Mouse (Mus musculus) layer of hippocampus, adult 8-10 months (tissue): ENCODE measurements around the gene Rin1. TPM values are rescaled to one million over a fixed set of nuclear protein-coding genes. Genes with fewer than 3 reads are reported as not detected.
A peak's percentile ranks its signal among the peaks of the same experiment; 100 is the strongest.
"Not testable (repeated sequence)": the region's sequence is repeated elsewhere in the genome, so short reads cannot be mapped to it uniquely, and the experiment has no call there.

ENCODE experiments used
- DNase-seq, 2 experiments: peaks; one replicate each; pipeline ENCODE4 v3.0.0; 2022; ENCODE audit warnings: low spot score in 2 of 2
- total RNA-seq, 4 experiments: library from RNA; stranded (reverse); gene quantifications; 2 replicates each; pipeline ENCODE4 v1.2.4; 2022

Gene Rin1
- total RNA-seq, result 100 to 1,000 TPM in 1 of 4 experiments, 10 to 100 TPM in 3; 89.3 to 115 (median 96.8) TPM

DNA sequence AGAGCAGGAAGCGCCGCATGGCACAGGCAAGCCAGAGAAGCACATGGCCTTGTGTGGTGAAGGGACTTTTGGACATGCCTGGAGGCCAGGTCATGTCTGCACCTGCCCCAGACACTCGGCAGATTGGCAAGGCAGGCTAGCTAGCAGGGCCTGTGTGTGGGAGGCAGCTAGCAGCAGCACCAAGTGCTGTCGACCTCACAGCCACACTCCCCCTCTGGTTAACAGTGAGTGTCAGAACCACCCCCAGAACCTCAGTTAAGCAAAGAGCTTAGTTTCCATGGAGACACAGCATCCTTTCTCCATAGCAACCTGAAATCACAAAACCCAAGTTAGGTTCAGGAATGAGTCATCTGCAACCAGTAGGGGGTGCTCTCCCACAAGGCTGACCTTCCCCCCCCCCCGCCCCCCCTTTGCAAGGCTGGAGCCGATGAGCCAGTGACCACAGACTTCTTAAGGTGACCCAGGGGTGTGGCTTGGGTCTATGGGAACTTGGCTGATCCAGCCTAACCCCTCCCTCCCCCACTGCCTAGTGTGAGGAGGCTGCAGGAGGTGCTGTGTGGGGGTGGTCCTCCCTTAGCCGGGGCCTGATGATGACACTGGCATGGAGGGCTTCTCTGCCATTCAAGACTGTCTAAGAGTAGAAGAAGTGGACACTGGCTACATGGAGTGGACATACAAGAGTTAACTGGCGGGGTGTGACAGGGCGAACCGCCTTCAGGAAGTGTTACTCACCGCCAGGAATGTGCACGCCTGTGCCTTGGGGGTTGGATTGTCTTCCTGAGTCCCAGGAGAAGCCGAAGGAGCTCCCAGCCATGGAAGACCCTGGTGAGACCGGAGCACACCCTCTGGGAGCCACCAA is at the start of gene Rin1:
Rin1 (plus strand) TSS at position 435 of the 859 bp plus-strand sequence.
- peak; percentile 73 to 82 for DNase-seq

DNA sequence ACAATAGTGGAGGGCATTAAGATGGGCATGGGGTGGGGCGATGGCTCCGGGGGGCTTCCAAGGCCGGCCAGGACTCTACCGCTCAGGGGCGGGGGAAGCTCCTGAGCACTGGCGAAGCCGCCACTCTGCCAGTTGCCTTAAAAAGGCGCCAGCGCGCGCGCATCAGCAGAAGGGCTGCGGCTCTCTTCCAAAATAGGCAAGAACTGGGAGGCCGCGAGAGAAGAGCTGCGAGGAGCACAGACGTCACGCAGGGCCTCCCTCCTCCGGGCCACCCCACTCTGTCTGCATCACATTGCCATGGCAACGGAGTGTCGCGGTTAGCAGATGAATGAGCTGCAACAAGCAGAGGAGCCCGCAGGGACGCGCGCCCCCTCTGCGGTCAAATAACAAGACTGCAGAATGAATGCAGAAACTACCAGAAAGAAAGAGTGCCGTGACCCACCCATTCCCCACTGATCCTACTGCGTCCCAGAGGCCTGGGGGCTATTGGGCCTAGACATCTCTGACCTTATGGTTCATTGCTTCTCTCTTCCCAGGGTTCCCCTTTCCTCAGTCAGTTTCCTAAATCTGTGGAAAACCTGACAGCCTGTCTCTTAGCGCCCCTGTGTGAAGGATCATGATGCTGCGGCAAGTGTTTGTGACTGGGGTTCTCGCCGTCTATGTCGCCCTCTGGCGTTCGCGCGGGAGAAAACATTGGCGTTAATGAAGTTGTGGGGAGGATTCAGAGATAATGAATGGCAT is 48.4 kb upstream of the Rin1 start:
- DNase-seq, result peak; percentile 94 to 97

GRCm38 (mm10) chr19:5003644-5004043 is 46.6 kb upstream of the Rin1 start:
- DNase-seq, result not testable (repeated sequence)

DNA sequence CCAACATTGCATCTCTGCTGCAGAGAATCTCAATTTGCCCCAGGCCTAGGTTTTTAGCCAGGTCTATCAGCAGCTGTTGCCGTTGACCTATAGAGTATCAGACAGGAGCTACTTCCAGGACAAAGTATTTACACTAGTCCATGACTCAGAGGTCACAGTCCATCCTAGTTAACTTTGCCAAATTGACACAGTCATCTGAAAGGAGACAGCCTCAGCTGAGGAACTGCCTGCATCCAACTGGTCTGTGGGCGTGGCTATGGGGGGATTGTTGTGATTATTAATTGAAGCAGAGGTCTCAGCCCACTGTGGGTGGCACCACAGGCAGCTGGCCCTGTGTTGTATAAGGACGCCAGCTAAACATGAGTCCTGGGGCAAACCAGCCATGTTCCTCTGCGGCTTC is 45.4 kb upstream of the Rin1 start:
- no peak for DNase-seq

DNA sequence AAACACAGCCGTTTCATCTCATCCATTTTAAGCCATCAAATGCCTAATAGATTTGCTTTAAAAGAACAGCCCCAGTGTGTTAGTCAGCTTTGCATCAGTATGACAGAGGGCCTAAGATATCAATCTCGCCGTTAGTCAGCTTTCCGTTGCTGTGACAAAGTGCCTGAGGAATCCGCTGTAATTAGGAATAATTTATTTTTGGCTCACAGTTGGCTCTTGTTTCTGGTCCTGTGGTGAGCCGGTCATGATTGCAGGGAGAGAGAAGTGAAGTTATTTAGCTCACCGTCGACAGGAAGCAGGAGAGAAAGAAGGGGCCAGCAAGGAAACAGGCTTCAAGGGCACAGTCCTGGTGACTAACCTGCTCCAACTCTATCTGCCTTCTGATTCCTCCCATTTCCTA is 37.1 kb upstream of the Rin1 start:
- DNase-seq, result no peak

DNA sequence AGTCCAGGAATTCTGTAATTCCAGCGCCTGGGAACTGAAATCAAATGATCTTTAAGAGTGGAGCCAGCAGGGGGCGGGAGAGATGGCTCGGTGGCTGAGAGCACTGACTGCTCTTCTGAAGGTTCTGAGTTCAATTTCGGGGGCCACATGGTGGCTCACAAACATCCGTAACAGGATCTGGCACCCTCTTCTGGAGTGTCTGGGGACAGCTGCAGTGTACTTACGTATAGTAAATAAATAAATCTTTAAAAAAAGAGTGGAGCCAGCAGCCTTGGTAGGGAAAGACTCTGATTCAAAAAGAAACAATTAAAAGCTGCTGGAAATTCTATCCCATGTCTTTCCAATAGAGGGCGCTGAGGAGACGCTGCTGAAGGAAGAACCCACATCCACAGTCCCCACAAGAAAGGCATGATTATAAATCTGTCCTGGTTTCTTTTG is 35.3 kb upstream of the Rin1 start:
- no peak for DNase-seq

DNA sequence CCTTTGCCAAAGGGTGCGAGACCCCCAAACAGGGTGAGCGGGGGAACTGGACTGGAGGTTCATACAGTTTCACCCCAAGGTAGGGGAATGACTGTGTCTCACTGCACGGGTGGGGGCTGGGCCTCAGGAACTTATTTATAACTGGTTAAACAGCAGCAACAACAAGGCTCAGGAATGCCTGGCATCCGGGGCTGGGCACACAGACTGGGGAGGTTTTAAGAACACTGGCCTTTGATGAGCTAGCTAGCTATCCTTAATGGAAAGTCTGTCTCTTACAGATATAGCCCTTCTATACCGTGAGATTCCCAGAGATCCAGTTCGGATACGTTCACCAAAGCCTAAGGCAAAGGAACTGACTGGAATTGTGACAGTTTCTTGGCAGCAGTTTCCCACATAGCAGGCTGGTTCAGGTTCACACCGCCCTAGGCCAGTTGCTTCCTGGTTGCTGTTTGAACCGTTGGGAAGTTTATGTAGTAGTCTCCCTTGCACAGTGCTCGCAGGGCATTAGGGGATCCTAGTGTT is 34.0 kb upstream of the Rin1 start:
- no peak for DNase-seq

GRCm38 (mm10) chr19:5016782-5017181 is 33.5 kb upstream of the Rin1 start:
- DNase-seq, result no peak

- no peak for DNase-seq
These were observed 32.7 kb upstream of the Rin1 start for GRCm38 (mm10) chr19:5017611-5018010.

GRCm38 (mm10) chr19:5018191-5018590 is 32.1 kb upstream of the Rin1 start:
- no peak for DNase-seq

- DNase-seq, result no peak
These were observed 28.9 kb upstream of the Rin1 start for GRCm38 (mm10) chr19:5021416-5021815.

GRCm38 (mm10) chr19:5023621-5024479 is 26.4 kb upstream of the Rin1 start, which contains the start of gene Slc29a2:
Gene Slc29a2 (plus strand): TSS chr19:5023860.
- DNase-seq, result peak; percentile 84 to 86

GRCm38 (mm10) chr19:5026111-5026510 is 24.2 kb upstream of the Rin1 start:
- DNase-seq, result no peak

DNA sequence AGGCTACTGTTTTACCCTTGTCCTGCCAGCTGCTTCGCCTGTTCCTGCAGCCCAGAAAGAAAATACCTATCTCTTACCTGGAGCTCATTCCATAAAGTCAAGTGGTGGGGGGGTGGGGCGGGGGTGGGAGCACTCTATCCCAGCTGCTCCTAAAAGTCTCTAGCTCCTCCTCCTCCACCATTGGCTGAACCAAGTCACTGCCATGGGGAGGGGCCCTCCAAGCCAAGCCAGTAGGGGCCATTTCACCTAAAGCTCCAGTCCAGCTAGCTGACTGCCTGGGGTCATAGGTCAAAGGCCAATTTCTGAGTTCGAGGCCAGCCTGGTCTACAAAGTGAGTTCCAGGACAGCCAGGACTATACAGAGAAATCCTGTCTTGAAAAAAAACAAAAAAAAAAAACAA is 17.6 kb upstream of the Rin1 start:
- no peak for DNase-seq

DNA sequence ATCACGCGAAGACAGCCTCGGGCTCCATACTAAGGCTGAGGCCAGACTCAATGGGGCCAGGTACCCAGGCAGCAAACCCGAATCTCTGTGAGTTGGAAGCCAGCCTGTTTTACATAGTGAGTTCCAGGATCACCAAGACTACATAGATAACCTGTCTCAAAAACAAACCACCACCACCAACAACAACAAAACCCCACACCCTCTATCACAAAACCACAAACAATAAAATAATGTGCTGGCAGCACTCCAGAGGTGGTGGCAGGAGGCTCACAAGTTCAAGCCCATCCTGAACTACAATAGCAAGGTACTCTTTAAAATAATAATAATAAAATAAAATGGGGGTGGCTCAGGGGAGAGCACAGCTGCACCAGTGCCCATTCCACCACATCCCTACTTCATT is 13.7 kb upstream of the Rin1 start:
- no peak for DNase-seq

GRCm38 (mm10) chr19:5037678-5038571 is 12.4 kb upstream of the Rin1 start:
- peak; percentile 78 to 87 for DNase-seq

DNA sequence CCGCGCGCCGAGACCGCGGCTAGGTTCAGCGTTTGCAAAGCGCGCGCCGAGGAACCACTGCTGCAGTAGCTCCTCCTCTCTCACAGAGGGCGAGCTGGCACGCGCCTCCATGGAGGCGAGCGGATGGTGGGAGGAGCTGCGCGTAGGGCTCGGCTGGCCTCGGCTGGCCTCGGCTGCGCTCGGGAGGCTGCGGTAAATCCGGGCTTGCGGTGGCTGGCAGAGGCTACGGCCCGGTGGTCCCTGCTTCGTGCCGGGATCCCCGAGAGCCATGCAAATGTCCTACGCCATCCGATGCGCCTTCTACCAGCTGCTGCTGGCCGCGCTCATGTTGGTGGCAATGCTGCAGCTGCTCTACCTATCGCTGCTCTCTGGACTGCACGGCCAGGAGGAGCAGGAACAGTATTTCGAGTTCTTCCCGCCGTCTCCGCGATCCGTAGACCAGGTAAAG is 11.5 kb upstream of the Rin1 start, which contains the start of the genes B4gat1 and AC124502.3:
B4gat1 (plus strand) TSS at position 118 of the 448 bp plus-strand sequence.
AC124502.3 (plus strand) TSS at position 183 of the 448 bp plus-strand sequence.
- DNase-seq, result peak; percentile 86 to 87

DNA sequence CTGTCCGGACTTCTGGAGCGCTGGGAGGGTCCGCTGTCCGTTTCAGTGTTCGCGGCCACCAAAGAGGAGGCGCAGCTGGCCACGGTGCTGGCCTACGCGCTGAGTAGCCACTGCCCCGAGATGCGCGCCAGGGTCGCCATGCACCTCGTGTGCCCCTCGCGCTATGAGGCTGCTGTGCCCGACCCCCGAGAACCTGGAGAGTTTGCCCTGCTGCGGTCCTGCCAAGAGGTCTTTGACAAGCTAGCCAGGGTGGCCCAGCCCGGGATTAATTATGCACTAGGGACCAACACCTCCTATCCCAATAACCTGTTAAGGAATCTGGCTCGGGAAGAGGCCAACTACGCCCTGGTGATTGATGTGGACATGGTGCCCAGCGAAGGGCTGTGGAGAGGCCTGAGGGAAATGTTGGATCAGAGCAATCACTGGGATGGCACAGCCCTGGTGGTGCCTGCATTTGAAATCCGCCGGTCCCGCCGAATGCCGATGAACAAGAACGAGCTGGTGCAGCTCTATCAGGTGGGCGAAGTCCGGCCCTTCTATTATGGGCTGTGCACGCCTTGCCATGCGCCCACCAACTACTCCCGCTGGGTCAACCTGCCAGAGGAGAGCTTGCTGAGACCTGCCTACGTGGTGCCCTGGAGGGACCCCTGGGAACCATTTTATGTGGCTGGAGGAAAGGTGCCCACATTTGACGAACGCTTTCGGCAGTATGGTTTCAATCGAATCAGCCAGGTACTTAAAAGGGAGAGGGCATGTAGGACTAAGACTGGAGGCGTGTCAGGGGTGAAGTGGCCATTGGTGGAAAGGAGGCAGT is 10.8 kb upstream of the Rin1 start:
- no peak for DNase-seq
